Mouse (Mus musculus) liver, embryonic 16.5 days (tissue): ENCODE data around the gene Stat4. TPM values are rescaled to one million over a fixed set of nuclear protein-coding genes. Genes with fewer than 3 reads are reported as not detected.

ENCODE experiments used
- ATAC-seq: fragments of 200-750 bp; cut with Nextera tagmentation; 2 replicates; pipeline ENCODE4 v1.8.0; 2017; ENCODE audit warnings: low read depth, mild to moderate bottlenecking, moderate number of reproducible peaks, moderate library complexity
- H3K27ac ChIP-seq: fragments of 300-500 bp; sonication (generic); 2 replicates; pipeline ENCODE4 v1.5.1; 2014; ENCODE audit warnings: mild to moderate bottlenecking, low read length
- H3K27me3 ChIP-seq: fragments of 300-500 bp; sonication (generic); 2 replicates; pipeline ENCODE4 v1.6.1; 2014; ENCODE audit warnings: low read depth, low read length, mixed read lengths; ENCODE audit not compliant: control insufficient read depth, insufficient read depth
- H3K36me3 ChIP-seq: fragments of 300-500 bp; sonication (generic); 2 replicates; pipeline ENCODE4 v1.6.1; 2014; ENCODE audit warnings: mild to moderate bottlenecking; ENCODE audit not compliant: control insufficient read depth, insufficient read depth
- H3K4me1 ChIP-seq: fragments of 300-500 bp; sonication (generic); 2 replicates; pipeline ENCODE4 v1.6.1; 2014; ENCODE audit warnings: low read depth, low read length, mixed read lengths; ENCODE audit not compliant: control insufficient read depth
- H3K4me2 ChIP-seq: fragments of 300-500 bp; sonication (generic); 2 replicates; pipeline ENCODE4 v1.6.1; 2014; ENCODE audit warnings: low read depth, low read length, mixed read lengths
- H3K4me3 ChIP-seq: fragments of 300-500 bp; sonication (generic); 2 replicates; pipeline ENCODE4 v1.5.1; 2014; ENCODE audit warnings: low read depth, mild to moderate bottlenecking, low read length
- H3K9ac ChIP-seq: fragments of 300-500 bp; sonication (generic); 2 replicates; pipeline ENCODE4 v1.6.1; 2014; ENCODE audit warnings: low read depth, low read length
- H3K9me3 ChIP-seq: fragments of 300-500 bp; sonication (generic); replicated peaks from 2 replicates; pipeline ENCODE4 v1.6.1; 2016; ENCODE audit warnings: low read length; ENCODE audit not compliant: control insufficient read depth
- WGBS: fragments of 180-500 bp; shearing (Covaris S2); extraction: QIAGEN DNeasy Blood & Tissue Kit; methylation state at CpG from one replicate; pipeline ENCODE4 v1.1.7; 2014; ENCODE audit not compliant: insufficient replicate concordance; 5-methylcytosine and 5-hydroxymethylcytosine counted together
- polyA plus RNA-seq: library from polyadenylated mRNA; unstranded; fragments of >200 nt; fragmentation: Nextera tagmentation; extraction: Ambion mirVana; gene quantifications from 2 replicates; pipeline ENCODE4 v1.2.1, GENCODE M21; 2015

Gene Stat4
- polyA plus RNA-seq, 1 experiment from 2014 or later, result 1.6 TPM

DNA sequence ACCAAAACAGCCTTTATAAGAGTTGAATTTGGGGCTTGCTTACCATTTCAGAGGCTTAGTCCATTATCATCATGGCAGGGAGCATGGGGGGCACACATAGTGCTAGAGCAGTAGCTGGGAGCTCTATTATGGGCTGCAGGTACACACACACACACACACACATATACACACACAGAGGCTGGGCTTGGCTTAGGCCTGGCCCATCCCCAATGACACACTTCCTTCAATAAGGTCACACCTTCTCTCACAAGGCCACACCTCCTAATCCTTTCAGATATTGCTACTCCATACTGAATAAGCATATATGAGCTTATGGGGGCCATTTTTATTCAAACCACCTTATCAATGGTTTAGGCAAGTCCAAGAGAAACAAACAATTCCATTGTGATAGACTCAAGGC is 25.3 kb downstream of the Stat4 start:
- no peak for ATAC-seq
- Histone ChIP-seq H3K4me2 (no peak overlapping the region), H3K4me3 (no peak overlapping the region), H3K9me3 (no peaks in the 10 kb centered on the region), H3K27me3 (no peaks in the 10 kb centered on the region), H3K36me3 (no peaks in the 10 kb centered on the region), H3K9ac (no peak overlapping the region), H3K4me1 (no peaks in the 10 kb centered on the region), H3K27ac (no peak overlapping the region; the same call in 1 of the 2 replicates)

DNA sequence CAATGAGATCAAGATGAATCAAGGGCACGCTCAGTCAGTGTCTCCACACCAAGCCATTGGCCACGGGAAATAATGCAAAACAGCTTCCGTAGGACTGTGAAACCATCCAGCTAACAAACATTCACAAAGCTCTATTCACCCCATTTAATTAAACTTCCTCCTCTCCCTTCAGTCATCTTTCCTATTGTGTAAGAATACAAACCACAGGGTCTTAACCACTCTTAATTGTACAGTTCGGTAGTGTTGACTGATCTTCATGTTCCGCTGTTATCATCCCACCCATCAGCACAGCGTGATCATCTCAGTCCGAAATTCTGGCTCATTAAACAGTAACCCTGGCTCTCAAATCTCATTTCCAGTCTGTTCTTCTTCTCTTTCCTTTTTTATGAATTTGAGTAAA is 25.8 kb downstream of the Stat4 start:
- Histone ChIP-seq H3K27me3 (no peaks in the 10 kb centered on the region), H3K9me3 (no peaks in the 10 kb centered on the region), H3K4me1 (no peaks in the 10 kb centered on the region), H3K36me3 (no peaks in the 10 kb centered on the region), H3K9ac (no peak overlapping the region), H3K27ac (no peak overlapping the region; the same call in 1 of the 2 replicates), H3K4me3 (no peak overlapping the region), H3K4me2 (no peak overlapping the region)
- ATAC-seq, result no peak
- WGBS, result 30% methylated on average over 7 of the region's 7 CpGs

DNA sequence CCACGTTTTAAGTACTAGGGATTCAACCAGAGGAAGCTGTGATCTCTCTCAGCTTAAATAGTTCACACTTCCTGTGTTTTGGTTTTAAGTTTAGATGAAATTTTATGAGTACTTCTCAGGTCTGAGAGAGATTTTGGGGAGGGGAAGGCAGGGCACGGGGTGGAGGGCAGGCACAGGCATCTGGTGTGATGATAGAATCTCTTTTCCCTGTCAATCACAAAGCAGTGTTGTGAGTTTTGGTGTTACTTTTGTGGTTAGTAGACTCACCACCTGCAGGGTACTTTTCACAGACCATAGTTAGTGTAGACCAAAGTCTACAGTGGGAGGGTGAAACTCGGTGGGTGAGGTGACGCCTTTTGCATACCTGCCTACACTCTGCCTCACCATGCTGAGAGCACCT is 32.7 kb downstream of the Stat4 start:
- Histone ChIP-seq H3K27me3 (no peaks in the 10 kb centered on the region), H3K4me2 (no peak overlapping the region), H3K9me3 (no peaks in the 10 kb centered on the region), H3K4me3 (no peak overlapping the region), H3K36me3 (no peaks in the 10 kb centered on the region), H3K9ac (no peak overlapping the region), H3K27ac (no peak overlapping the region), H3K4me1 (no peaks in the 10 kb centered on the region)
- WGBS, result 30% methylated on average over 4 of the region's 4 CpGs
- no peak for ATAC-seq

DNA sequence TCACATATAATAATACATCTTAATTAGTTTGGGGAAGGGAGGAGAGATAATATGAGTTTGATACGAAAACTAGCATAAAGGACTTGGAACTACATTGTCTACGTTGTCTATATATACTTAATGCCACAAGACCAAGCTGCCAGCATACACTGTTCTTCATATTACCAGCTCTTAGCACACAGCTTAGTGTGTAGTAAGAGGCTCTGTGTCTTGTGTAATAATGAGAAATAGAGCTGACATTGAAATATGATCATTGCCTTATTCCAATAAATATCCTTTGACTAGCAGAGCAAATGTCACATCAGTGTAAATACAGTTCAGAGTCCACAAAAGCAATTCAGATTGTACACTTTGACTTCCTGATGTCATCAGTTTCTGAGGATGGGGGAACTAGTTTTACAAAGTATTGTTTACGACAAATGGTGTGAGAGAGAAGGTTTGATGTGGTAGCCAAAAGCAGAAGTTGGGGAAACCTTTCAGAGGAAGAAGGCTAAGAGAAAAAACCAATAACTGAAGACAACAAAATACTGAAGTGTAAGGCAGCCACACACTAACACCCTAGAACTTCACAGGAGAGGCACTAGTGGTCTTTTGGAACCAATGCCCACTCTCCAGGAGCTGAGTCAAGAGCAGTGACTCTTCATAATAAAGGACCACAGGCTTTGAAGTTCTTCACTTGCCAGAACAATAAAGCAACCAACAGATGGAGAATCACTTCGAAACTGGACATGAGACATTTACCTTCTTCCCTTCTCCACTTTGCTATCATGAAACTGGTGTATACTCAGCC is 35.2 kb downstream of the Stat4 start:
- H3K27ac ChIP-seq, result peak overlapping the region; percentile 26; the same call in 1 of the 2 replicates
- no peak overlapping the region for H3K4me3 ChIP-seq
- WGBS, result 56% methylated on average over 4 of the region's 4 CpGs
- H3K9ac ChIP-seq, result no peak overlapping the region
- no peak overlapping the region for H3K4me2 ChIP-seq
- no peaks in the 10 kb centered on the region for H3K27me3 ChIP-seq
- H3K9me3 ChIP-seq, result no peaks in the 10 kb centered on the region
- H3K4me1 ChIP-seq, result no peaks in the 10 kb centered on the region
- H3K36me3 ChIP-seq, result no peaks in the 10 kb centered on the region
- no peak for ATAC-seq

DNA sequence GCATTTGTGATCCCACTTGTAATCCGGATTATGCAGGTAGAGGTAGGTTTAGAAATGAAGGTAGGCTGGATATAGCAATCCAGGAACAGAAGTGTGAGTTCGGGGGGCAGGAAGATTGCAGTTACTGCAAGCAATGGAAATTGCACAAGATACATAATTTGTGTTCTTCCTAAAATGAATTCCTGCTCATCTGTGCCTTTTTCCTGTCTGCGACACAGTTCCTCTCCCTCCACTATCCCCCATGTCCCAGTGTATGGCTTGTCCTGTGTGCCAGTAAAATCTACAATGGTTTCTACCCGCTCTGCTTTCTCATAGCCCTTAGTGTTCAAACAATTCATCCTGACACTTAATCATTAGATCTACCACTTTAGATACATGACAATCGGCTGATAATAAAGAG is 41.7 kb downstream of the Stat4 start:
- no peak overlapping the region for H3K4me2 ChIP-seq
- H3K9ac ChIP-seq, result no peak overlapping the region
- H3K9me3 ChIP-seq, result no peaks in the 10 kb centered on the region
- 51% methylated on average over 5 of the region's 5 CpGs for WGBS
- ATAC-seq, result no peak
- no peak overlapping the region for H3K4me3 ChIP-seq
- no peaks in the 10 kb centered on the region for H3K4me1 ChIP-seq
- H3K27me3 ChIP-seq, result no peaks in the 10 kb centered on the region
- no peak overlapping the region for H3K27ac ChIP-seq
- no peaks in the 10 kb centered on the region for H3K36me3 ChIP-seq

DNA sequence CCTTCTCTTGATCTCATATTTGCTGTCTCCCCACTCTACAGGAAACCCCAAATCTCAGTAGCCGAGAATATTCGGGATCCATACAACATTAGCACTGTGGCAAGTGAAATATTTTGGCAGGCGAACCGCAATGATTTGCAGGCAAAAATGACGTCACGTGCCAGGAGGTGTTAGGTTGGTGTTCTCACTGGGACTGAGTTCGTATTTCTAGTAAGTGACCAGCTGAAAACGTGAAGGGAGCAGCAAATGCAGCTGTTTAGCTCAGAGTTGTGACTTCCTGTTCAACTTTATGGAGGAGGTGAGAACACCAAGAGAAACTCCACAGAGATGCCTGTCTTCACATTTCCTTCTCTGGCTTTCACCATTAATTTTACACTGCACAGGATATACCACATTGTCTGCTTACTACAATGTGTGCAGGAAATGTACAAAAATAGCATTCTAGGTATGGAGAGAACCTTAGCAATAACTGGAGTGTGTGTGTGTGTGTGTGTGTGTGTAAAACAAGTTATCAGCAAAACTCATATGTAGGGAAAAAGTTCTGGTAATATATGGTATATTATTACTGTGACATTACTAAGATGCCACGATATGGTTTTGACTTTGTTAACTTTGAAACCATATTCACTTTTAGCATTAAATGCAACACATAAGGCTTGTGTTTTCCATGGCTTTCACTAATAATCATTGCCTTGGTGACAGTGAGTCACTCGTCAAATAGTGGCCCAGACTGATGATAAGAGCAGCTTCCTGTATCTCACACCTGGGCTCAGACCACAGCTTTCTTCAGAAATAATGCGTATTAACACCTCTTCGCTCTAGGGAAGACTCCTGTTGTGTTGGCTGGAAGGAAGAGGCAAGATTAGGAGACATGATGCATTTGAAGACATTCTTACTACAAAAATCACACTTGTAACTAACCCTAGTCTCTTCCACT is 48.1 kb downstream of the Stat4 start:
- Histone ChIP-seq H3K4me1 (no peaks in the 10 kb centered on the region), H3K27me3 (no peaks in the 10 kb centered on the region), H3K4me3 (no peak overlapping the region), H3K9ac (no peak overlapping the region), H3K36me3 (no peaks in the 10 kb centered on the region), H3K9me3 (no peaks in the 10 kb centered on the region), H3K4me2 (no peak overlapping the region), H3K27ac (no peak overlapping the region)
- ATAC-seq, result no peak
- 53% methylated on average over 12 of the region's 12 CpGs for WGBS

DNA sequence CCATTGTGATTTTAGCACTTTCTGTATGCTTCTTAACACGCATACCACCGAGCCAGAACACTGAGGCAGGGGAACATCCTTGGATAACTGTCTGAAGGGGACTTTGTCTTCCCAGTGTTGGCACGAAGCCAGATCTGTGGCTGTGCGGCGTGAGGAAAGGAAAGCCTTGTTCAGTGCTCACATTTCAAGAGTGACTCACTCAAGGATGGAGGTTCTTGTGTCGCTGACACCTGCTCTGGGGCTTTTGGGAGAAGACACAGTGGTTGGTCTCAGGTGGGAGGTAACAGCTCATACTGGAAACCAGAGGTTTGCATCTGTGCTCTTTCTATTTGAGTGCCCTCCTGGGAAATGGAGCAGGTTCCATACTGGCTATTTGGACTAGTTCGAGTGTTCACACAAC is 52.2 kb downstream of the Stat4 start:
- no peak for ATAC-seq
- WGBS, result 60% methylated on average over 7 of the region's 7 CpGs
- H3K27me3 ChIP-seq, result no peaks in the 10 kb centered on the region
- no peak overlapping the region for H3K4me2 ChIP-seq
- H3K36me3 ChIP-seq, result no peaks in the 10 kb centered on the region
- no peaks in the 10 kb centered on the region for H3K4me1 ChIP-seq
- H3K9me3 ChIP-seq, result no peaks in the 10 kb centered on the region
- H3K4me3 ChIP-seq, result no peak overlapping the region
- no peak overlapping the region for H3K9ac ChIP-seq
- no peak overlapping the region for H3K27ac ChIP-seq

DNA sequence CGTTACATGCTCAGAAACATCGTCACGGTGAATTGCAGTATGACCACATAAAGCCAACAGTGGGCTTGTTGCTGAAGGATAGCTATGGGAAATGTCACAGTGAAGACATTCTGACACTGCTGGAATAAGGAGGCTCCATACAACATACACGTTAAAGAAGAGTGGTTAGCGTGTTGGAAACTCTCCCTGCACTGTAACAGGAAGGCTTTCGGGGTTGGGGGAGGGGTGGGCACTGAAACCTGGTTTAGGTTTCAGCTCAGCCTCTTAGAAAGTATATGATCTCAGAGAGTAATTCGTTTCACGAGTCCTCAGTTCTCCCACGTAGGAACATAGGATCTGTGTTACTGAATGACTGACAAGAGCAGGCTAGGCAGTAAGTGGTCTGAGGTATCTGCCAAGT is 52.7 kb downstream of the Stat4 start:
- Histone ChIP-seq H3K9ac (no peak overlapping the region), H3K27ac (no peak overlapping the region), H3K27me3 (no peaks in the 10 kb centered on the region), H3K4me1 (no peaks in the 10 kb centered on the region), H3K4me3 (no peak overlapping the region), H3K9me3 (no peaks in the 10 kb centered on the region), H3K4me2 (no peak overlapping the region), H3K36me3 (no peaks in the 10 kb centered on the region)
- no peak for ATAC-seq
- 66% methylated on average over 9 of the region's 9 CpGs for WGBS
